Mouse (Mus musculus): ENCODE data around the gene Rbbp4. TPM values are rescaled to one million over a fixed set of nuclear protein-coding genes. Genes with fewer than 3 reads are reported as not detected.

Gene Rbbp4
- total RNA-seq, 1 experiment = 81.2 TPM

DNA sequence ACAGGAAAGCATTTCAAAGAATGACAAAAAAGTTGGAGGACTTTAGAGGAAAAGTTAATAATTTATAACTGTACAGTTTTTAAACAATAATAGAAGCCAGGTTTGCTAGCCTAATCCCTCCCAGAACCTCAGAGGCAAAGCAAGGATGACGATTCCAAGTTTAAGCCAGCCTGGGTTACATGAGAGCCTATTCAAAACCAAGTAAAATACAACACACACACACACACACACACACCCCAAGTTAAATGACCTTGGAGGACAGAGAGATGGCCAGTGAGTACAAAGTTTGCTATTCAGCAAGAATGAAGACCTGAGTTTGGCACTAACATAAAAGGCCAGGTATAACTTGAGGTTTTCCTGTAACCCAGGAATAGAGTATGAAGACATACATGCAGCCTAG lies 9.0 kb downstream of the Rbbp4 start:
- H3K36me3 ChIP-seq (ENCODE audit: control insufficient read depth, insufficient read depth, low read length, poor library complexity, severe bottlenecking) = peaks cover 36% of the 10 kb centered on the region
- H3K9ac ChIP-seq (ENCODE audit: insufficient read depth, low read depth, low read length, poor library complexity, severe bottlenecking) = no peak overlapping the region
- H3K9me3 ChIP-seq (ENCODE audit: control insufficient read depth, insufficient read depth, low read depth, low read length) = no peaks in the 10 kb centered on the region
- no peak overlapping the region for H3K27ac ChIP-seq (ENCODE audit: insufficient read depth, low read depth, low read length, poor library complexity, severe bottlenecking)
- TF ChIP-seq MAFK (IDR thresholded peaks at IDR 0.05; ENCODE audit: insufficient read depth, low read depth, low read length) = no peak
- TF ChIP-seq ZC3H11A (IDR thresholded peaks at IDR 0.05; ENCODE audit: borderline replicate concordance, low read depth, low read length) = no peak
- 0 out of 4 replicates have a peak, but pooled peaks cover 0 to 2% of the 10 kb centered on the region in 2 experiments for H3K4me1 ChIP-seq (ENCODE audit: control insufficient read depth in 2 of 2, insufficient read depth in 2 of 2, low read length in 2 of 2, poor library complexity in 1 of 2)
- DNase-seq (ENCODE audit: low read depth, low spot score) = no peak
- H3K4me3 ChIP-seq (ENCODE audit: insufficient read depth in 1 of 2, low read depth in 1 of 2, low read length in 2 of 2, poor library complexity in 1 of 2, severe bottlenecking in 1 of 2) = no peak overlapping the region
- in situ Hi-C loops (cut with MboI; ENCODE audit: low sequenced_read_pairs in 2 of 2, unreplicated experiment in 2 of 2) = no loop called here

GRCm38 (mm10) chr4:129324756-129325155 lies 10.4 kb downstream of the Rbbp4 start:
- H3K9me3 ChIP-seq (ENCODE audit: control insufficient read depth, insufficient read depth, low read depth, low read length) = no peaks in the 10 kb centered on the region
- TF ChIP-seq MAFK (IDR thresholded peaks at IDR 0.05; ENCODE audit: insufficient read depth, low read depth, low read length) (no peak), HCFC1 (IDR thresholded peaks at IDR 0.05; ENCODE audit: borderline replicate concordance, insufficient read depth, low read length) (no peak), ZC3H11A (IDR thresholded peaks at IDR 0.05; ENCODE audit: borderline replicate concordance, low read depth, low read length) (no peak), CHD2 (IDR thresholded peaks at IDR 0.05; ENCODE audit: low read depth, low read length) (no peak), ZNF384 (IDR thresholded peaks at IDR 0.05; ENCODE audit: low read depth, low read length) (no peak)
- H3K27ac ChIP-seq (ENCODE audit: insufficient read depth, low read depth, low read length, poor library complexity, severe bottlenecking) = no peak overlapping the region
- no peak overlapping the region for H3K4me3 ChIP-seq (ENCODE audit: insufficient read depth in 1 of 2, low read depth in 1 of 2, low read length in 2 of 2, poor library complexity in 1 of 2, severe bottlenecking in 1 of 2)
- no peak for DNase-seq (ENCODE audit: low read depth, low spot score)
- H3K4me1 ChIP-seq (ENCODE audit: control insufficient read depth in 2 of 2, insufficient read depth in 2 of 2, low read length in 2 of 2, poor library complexity in 1 of 2) = no peaks in the 10 kb centered on the region
- H3K9ac ChIP-seq (ENCODE audit: insufficient read depth, low read depth, low read length, poor library complexity, severe bottlenecking) = no peak overlapping the region
- H3K36me3 ChIP-seq (ENCODE audit: control insufficient read depth, insufficient read depth, low read length, poor library complexity, severe bottlenecking) = peaks cover 35% of the 10 kb centered on the region
- in situ Hi-C loops (cut with MboI; ENCODE audit: low sequenced_read_pairs in 2 of 2, unreplicated experiment in 2 of 2) = no loop called here

GRCm38 (mm10) chr4:129323491-129323890 lies 11.7 kb downstream of the Rbbp4 start:
- no peaks in the 10 kb centered on the region for H3K9me3 ChIP-seq (ENCODE audit: control insufficient read depth, insufficient read depth, low read depth, low read length)
- H3K4me1 ChIP-seq (ENCODE audit: control insufficient read depth in 2 of 2, insufficient read depth in 2 of 2, low read length in 2 of 2, poor library complexity in 1 of 2) = no peaks in the 10 kb centered on the region
- DNase-seq (ENCODE audit: low read depth, low spot score) = no peak
- no peak for TF ChIP-seq CHD2 (IDR thresholded peaks at IDR 0.05; ENCODE audit: low read depth, low read length)
- no peak for TF ChIP-seq ZC3H11A (IDR thresholded peaks at IDR 0.05; ENCODE audit: borderline replicate concordance, low read depth, low read length)
- no peak for TF ChIP-seq MAFK (IDR thresholded peaks at IDR 0.05; ENCODE audit: insufficient read depth, low read depth, low read length)
- no peak for TF ChIP-seq ZNF384 (IDR thresholded peaks at IDR 0.05; ENCODE audit: low read depth, low read length)
- TF ChIP-seq HCFC1 (IDR thresholded peaks at IDR 0.05; ENCODE audit: borderline replicate concordance, insufficient read depth, low read length) = no peak
- no peak overlapping the region for H3K9ac ChIP-seq (ENCODE audit: insufficient read depth, low read depth, low read length, poor library complexity, severe bottlenecking)
- no peak overlapping the region for H3K27ac ChIP-seq (ENCODE audit: insufficient read depth, low read depth, low read length, poor library complexity, severe bottlenecking)
- in situ Hi-C loops (cut with MboI; ENCODE audit: low sequenced_read_pairs in 2 of 2, unreplicated experiment in 2 of 2) = no loop called here
- H3K4me3 ChIP-seq (ENCODE audit: insufficient read depth in 1 of 2, low read depth in 1 of 2, low read length in 2 of 2, poor library complexity in 1 of 2, severe bottlenecking in 1 of 2) = no peak overlapping the region
- peaks cover 32% of the 10 kb centered on the region for H3K36me3 ChIP-seq (ENCODE audit: control insufficient read depth, insufficient read depth, low read length, poor library complexity, severe bottlenecking)

DNA sequence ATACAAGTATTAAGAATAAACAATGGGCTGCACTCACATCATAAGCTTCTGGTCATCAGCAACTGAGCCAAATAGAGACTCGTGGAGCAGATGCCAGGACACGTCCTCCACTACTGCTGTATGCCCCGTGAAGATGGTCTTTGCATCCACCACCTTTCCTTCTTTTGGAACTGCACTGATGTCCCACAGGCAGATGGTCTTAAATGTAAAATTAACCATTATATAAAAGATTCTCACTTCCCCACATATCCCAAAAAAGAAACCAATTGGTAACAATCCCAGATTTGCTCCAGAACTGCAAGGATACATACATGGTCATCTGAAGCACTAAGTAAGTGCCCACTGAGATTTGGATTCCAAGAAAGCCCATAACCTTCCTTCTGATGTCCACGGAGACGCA lies 13.1 kb downstream of the Rbbp4 start:
- Histone ChIP-seq H3K4me1 (ENCODE audit: control insufficient read depth in 2 of 2, insufficient read depth in 2 of 2, low read length in 2 of 2, poor library complexity in 1 of 2) (no peaks in the 10 kb centered on the region), H3K9me3 (ENCODE audit: control insufficient read depth, insufficient read depth, low read depth, low read length) (no peaks in the 10 kb centered on the region), H3K4me3 (ENCODE audit: insufficient read depth in 1 of 2, low read depth in 1 of 2, low read length in 2 of 2, poor library complexity in 1 of 2, severe bottlenecking in 1 of 2) (no peak overlapping the region), H3K36me3 (ENCODE audit: control insufficient read depth, insufficient read depth, low read length, poor library complexity, severe bottlenecking) (peaks cover 28% of the 10 kb centered on the region), H3K27ac (ENCODE audit: insufficient read depth, low read depth, low read length, poor library complexity, severe bottlenecking) (no peak overlapping the region), H3K9ac (ENCODE audit: insufficient read depth, low read depth, low read length, poor library complexity, severe bottlenecking) (no peak overlapping the region)
- TF ChIP-seq ZNF384 (IDR thresholded peaks at IDR 0.05; ENCODE audit: low read depth, low read length) (no peak), CHD2 (IDR thresholded peaks at IDR 0.05; ENCODE audit: low read depth, low read length) (no peak), HCFC1 (IDR thresholded peaks at IDR 0.05; ENCODE audit: borderline replicate concordance, insufficient read depth, low read length) (no peak), MAFK (IDR thresholded peaks at IDR 0.05; ENCODE audit: insufficient read depth, low read depth, low read length) (no peak), ZC3H11A (IDR thresholded peaks at IDR 0.05; ENCODE audit: borderline replicate concordance, low read depth, low read length) (no peak)
- DNase-seq (ENCODE audit: low read depth, low spot score) = no peak
- in situ Hi-C loops (cut with MboI; ENCODE audit: low sequenced_read_pairs in 2 of 2, unreplicated experiment in 2 of 2) = no loop called here

- Histone ChIP-seq H3K9me3 (ENCODE audit: control insufficient read depth, insufficient read depth, low read depth, low read length) (no peaks in the 10 kb centered on the region), H3K4me3 (ENCODE audit: insufficient read depth in 1 of 2, low read depth in 1 of 2, low read length in 2 of 2, poor library complexity in 1 of 2, severe bottlenecking in 1 of 2) (no peak overlapping the region), H3K36me3 (ENCODE audit: control insufficient read depth, insufficient read depth, low read length, poor library complexity, severe bottlenecking) (peaks cover 27% of the 10 kb centered on the region), H3K27ac (ENCODE audit: insufficient read depth, low read depth, low read length, poor library complexity, severe bottlenecking) (no peak overlapping the region), H3K9ac (ENCODE audit: insufficient read depth, low read depth, low read length, poor library complexity, severe bottlenecking) (no peak overlapping the region), H3K4me1 (ENCODE audit: control insufficient read depth in 2 of 2, insufficient read depth in 2 of 2, low read length in 2 of 2, poor library complexity in 1 of 2) (no peaks in the 10 kb centered on the region)
- TF ChIP-seq ZC3H11A (IDR thresholded peaks at IDR 0.05; ENCODE audit: borderline replicate concordance, low read depth, low read length) (no peak), MAFK (IDR thresholded peaks at IDR 0.05; ENCODE audit: insufficient read depth, low read depth, low read length) (no peak), CHD2 (IDR thresholded peaks at IDR 0.05; ENCODE audit: low read depth, low read length) (no peak), HCFC1 (IDR thresholded peaks at IDR 0.05; ENCODE audit: borderline replicate concordance, insufficient read depth, low read length) (no peak), ZNF384 (IDR thresholded peaks at IDR 0.05; ENCODE audit: low read depth, low read length) (no peak)
- in situ Hi-C loops (cut with MboI; ENCODE audit: low sequenced_read_pairs in 2 of 2, unreplicated experiment in 2 of 2) = no loop called here
- no peak for DNase-seq (ENCODE audit: low read depth, low spot score)
Measured at GRCm38 (mm10) chr4:129320876-129321275, 14.3 kb downstream of the Rbbp4 start.
